Mouse (Mus musculus) lung, postnatal 0 days (tissue): ENCODE data around the gene Cntrob.

Experiments used
- CTCF ChIP-seq: IDR thresholded peaks from 2 replicates; pipeline ENCODE4 v1.5.1; 2016; ENCODE audit warnings: antibody characterized with exemption, mild to moderate bottlenecking
- EP300 ChIP-seq: IDR thresholded peaks from 2 replicates; pipeline ENCODE4 v1.6.1; 2016; ENCODE audit warnings: antibody characterized with exemption, mild to moderate bottlenecking, control low read depth

- no peak for TF ChIP-seq CTCF
- 0 out of 2 replicates have a peak, but pooled peaks have one; percentile 7 for TF ChIP-seq EP300
Observed at GRCm38 (mm10) chr11:69325628-69326407, 2.2 kb upstream of the Cntrob start, which contains the start of gene Kcnab3.
